Mouse (Mus musculus): ENCODE measurements around the gene Npb.

DNA sequence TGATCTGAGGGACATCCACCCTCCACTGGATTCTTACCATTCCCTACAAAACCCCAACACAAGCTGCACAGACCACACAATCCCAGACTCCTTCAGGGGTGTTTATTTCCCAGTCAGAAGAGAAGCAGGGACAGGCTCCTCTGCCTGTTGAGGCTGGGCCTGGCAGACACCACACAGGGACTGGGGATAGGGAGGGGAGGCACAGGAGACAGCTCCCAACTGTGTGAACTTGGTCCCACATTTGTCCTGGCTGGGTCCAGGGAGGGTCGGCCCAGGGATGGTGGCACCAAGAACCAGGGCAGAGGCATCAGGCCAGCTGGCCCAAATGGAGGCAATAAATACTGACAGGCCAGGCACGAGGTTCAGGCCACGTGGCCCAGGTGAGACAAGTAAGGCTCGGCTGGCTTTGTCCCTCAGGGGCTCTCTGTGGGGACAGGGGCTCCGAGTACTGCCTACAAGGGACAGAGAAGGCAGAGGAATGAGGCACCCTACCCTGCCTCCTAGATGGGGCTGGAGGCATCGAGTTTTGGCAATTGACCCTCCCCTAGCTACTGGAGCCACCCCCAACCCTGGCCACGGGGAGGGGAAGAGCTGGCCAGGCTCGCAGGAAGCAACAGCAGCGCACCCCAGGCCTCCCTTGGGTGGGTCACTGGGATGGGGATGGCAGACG is 30.1 kb upstream of the Npb start:
- no peak for TF ChIP-seq CTCF (IDR thresholded peaks at IDR 0.05; ENCODE audit: control insufficient read depth, insufficient read depth, insufficient replicate concordance, low read depth, low read length)
- TF ChIP-seq POLR2A (IDR thresholded peaks at IDR 0.05; ENCODE audit: control insufficient read depth, low read depth, low read length), result no peak

All from testis, adult 2 months (tissue).